Mouse (Mus musculus) urinary bladder, postnatal 4 days (tissue): ENCODE data around the gene Men1.

ENCODE experiments used
- DNase-seq, 2 experiments: peaks; one replicate each; pipeline ENCODE4 v3.0.0; 2021 to 2022; ENCODE audit warnings: low spot score in 2 of 2

The Men1 gene

DNA sequence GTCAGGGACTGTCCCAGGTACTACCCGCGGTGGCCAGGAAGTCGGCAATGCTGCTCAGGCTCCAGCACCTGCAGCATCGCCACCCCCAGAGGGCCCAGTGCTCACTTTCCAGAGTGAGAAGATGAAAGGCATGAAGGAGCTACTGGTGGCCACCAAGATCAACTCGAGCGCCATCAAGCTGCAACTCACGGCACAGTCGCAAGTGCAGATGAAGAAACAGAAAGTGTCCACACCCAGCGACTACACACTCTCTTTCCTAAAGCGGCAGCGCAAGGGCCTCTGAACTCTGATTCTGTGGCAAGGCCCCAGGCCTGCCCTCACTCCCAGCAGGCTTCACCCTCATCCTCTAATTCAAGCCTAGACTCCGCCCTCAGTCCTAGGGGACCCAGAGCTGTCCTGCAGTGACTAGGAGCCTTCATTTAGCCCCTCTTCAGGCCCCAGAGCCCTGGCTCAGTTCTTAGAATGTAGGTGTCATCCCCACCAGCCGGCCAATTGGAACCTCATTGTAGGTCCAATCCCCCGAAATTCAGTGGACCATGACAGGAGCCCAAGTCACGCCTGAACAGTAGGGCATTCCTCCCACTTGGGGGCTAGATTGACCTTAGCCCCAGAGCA, 5.2 kb downstream of the Men1 start:
- no peak for DNase-seq

DNA sequence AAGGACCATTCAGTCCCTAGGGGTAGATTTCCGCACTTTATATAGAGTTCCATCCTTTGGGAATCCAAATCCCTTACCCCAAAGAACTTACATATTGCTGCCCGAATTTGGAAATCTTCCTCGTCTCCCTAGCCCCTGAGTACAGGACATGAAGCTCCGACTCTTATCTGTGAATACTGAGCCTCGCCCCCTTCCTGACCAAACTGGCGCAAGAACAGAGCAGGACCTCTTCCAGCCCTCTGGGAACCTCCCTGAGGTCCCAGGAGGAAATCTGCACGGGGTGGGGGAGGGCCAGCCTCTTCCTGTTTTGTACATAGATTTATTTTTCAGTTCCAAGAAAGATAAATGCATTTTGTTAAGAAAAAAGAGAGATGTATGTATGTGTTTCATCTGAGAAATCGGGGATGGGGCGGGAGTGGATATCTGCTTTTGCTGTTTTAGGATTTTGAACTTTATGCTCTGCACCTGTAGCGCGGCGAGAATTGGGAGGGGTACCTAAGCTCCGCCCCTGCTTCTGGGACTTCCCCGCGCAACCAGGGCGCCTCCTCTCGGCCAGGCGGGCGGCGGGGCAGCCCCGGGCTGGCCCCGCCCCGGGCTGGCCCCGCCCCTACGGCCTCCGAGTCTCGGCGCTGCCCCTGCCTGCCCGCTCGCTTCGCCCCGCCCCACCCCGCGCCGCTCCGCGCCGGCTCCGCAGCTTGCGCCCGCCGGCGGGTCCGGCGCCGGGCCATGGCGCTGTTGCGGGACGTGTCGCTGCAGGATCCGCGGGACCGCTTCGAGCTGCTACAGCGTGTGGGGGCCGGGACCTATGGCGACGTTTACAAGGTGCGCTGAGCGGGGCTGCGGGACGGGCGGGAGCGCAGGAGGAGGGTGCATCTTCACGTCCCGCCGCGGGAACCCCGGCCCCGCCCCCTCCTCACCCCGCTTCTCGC, 6.0 kb downstream of the Men1 start, which contains the start of gene Map4k2:
Gene Map4k2 (plus strand): TSS at position 612 of the 929 bp plus-strand sequence.
- peak; percentile 81 to 86 for DNase-seq

DNA sequence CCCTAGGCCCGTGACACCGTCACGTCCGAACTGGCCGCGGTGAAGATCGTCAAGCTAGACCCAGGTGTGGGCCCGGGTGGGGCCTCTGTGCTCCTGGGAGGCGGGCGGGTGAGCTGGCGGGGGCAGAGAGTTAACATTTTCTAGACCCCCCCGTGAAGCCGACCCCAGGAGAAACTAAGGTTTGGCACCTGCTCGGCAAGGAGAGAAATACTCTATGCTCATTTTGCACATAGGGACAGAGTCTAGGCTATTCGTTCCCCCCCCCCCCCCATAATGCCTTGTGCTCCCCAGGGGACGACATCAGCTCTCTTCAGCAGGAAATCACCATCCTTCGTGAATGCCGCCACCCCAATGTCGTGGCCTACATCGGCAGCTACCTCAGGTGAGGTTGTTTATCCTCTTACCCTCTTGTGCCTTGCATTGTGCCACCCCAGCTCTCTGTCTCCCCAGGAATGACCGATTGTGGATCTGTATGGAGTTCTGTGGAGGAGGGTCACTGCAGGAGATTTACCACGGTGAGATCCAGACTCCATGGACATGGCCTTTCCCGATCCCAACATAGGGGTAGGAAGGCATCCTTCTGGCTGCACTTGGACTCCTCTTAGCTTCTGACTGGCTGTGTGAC, 6.8 kb downstream of the Men1 start:
- no peak for DNase-seq

DNA sequence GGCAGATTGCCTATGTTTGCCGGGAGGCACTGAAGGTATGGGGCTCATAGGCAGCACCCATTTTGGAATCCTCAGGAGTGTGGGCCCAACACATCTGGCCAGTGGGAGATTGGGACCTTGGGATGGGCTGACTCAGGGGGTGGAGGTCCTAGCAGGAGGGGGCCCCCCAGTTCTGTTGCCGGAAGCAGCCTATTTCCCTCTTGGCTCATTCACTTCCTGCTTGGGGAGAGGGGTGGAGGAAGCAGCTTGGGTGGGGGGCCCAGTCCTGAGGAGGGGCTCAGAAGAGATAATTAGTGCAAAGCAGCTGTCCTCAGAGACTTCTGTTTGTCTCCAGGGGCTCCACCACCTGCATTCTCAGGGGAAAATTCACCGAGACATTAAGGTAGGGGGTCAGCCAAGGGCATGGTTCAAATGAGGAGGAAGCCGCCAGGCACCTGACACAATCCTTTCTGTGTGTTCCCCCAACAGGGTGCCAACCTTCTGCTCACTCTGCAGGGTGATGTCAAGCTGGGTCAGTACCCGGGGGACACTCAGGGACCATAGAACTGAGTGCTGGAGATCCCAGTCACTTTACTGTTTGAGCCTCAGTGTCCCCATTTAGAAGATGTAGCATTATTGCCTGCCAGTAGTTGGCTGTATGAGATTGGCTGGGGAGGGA, 7.6 kb downstream of the Men1 start:
- DNase-seq, result no peak

DNA sequence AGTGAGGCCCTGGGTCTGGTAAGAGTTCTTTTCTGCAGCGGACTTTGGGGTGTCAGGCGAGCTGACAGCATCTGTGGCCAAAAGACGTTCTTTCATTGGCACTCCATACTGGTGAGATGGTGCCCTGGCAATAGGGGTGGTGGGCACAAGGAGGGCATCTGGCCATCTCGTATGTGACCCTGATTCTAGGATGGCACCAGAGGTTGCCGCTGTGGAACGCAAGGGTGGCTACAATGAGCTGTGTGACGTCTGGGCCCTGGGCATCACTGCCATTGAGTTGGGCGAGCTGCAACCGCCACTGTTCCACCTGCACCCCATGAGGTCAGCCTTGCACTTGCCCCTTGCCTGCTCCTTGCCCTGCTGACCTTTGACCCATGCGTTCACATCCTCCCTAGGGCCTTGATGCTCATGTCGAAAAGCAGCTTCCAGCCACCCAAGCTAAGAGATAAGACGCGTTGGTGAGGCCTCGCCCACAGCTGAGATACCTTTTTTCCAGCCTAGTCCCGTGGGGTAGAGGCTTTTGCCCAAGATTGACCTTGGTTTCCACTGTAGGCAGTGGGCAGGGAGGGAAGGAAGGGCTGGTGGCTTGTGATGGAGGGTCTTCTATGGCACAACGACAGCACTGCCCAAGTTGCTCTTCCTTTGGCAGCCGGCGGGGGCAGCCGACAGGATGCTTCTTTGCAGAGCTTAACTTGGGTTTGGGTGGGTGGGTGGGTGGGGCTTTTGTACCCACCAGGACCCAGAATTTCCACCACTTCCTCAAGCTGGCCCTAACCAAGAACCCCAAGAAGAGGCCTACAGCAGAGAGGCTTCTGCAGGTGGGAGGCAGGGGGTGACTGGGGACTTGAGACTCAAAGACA, 8.5 kb downstream of the Men1 start:
- DNase-seq, result no peak

DNA sequence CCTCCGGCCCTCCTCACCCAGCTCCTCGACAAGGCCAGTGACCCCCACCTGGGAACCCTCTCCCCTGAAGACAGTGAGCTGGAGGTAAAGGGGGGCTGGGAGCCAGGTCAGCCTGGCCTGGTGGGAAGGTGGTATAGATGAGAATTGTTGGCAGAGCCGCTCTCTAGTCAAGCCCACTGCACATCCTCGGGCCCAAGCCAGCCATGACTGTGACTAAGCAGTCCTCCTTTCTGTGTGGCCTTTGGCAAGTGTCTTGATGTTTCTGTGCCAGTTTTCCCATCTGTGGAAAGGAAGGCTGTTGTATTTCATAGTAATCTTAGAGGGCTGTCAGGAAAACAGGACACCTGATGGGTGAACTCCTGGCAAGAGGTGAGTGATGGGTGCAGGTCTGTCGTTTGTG, 9.2 kb downstream of the Men1 start:
- DNase-seq, result no peak

DNA sequence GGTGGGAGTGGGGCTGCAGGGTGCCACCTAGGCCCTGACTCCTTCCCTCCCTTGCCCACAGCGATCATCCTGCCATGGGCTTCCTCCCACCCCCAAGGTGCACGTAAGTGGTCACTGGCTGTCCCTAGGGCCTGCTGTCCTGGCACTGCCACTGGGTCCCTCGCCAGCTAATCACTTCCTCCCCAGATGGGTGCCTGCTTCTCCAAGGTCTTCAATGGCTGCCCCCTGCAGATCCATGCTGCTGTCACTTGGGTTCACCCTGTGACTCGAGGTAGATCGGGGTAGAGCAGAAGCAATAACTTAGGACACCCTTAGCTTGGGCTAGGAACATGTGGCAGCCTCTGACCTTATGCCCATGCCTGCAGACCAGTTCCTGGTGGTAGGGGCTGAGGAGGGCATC, 11.2 kb downstream of the Men1 start:
- DNase-seq, result no peak

DNA sequence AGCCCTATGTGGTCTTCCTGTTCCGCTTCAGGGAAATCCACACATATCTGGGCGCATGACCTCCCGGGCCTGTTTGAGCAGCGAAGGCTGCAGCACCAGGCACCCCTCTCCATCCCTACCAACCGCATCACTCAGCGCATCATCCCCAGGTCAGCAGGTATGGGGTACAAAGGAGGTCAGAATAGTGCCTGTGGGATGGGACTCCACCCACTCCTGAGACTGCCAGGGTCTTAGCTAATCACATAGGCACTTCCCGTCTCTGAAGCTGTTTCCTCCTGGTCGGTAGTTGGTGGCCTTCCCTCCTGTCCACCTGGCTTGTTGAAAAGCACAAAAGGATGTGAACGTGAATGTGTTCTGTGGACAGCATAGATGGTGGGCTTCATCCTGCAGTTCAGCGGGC, 11.9 kb downstream of the Men1 start:
- DNase-seq, result no peak

DNA sequence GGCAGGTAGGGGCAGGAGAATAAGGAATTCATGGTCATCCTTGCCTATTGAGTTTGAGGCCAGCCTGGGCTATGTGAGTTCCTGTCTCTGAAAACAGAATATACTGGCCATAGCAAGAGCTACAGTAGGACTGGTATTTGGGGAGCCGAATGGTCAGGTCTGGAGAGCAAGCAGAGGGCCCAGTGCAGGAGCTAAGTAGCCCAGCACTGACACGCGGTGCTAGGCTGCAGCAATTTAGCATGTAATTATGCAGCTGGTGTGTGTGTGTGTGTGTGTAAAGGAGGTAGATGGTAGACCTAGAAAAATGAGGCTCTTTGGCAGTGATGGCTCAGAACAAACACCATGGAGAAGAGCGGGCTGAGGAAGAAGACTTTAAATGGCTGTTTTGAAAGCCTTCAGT, 12.8 kb downstream of the Men1 start:
- no peak for DNase-seq

DNA sequence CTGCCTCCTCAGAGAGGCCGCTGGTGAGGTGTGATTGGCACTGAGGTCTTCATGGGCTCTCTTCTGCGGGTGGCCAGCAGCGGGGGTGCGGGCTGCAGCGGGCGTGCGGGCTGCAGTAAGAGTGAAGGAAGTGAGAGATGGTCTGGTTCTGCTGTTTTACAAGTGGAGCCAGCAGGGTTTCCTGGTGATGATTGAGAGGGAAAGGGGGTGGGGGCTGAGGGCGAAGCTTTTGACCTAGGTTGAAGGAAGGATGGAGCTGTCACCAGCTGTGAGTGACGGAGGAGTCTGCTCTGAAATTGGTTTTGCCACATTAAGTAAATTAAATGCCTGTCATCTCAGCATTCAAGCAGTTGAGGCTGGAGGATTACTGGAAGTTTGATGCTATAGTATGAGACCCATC, 13.9 kb downstream of the Men1 start:
- no peak for DNase-seq

DNA sequence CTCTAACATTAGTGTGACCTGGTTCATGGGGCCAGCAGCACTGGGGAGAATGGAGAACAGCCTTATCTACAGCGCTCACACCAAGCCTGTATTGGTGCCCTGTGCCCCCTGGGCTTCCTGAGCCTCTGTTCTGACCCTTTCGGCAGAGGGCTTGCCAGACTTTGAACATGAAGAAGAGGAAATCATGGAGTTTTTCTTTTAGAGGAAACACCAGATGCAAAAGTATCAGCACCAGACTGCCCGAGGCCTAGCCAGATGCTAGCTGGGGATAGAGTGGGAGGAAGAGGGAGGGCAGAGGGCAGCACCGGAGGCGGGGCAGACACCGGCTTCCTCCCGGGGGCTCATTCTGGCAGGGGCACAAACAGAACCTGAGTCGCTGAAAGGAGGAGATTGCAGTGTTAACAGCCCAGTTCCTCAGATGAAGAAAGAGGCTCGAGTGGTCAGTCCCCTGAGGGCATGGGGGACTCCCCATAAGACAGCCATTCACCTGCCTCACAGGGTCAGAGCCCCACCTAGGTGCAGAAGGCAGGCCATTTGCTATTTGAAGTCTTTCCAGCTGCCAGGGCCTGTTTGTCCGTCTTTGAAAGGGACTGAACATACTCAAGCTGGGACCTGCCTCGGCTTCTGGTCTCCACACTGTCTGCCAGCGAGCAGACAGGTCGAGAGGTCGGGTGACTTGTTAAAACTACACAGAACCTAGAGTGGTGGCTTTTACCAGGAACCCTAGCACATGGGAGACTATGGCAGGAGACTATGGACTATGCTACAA, 14.6 kb downstream of the Men1 start:
- no peak for DNase-seq

DNA sequence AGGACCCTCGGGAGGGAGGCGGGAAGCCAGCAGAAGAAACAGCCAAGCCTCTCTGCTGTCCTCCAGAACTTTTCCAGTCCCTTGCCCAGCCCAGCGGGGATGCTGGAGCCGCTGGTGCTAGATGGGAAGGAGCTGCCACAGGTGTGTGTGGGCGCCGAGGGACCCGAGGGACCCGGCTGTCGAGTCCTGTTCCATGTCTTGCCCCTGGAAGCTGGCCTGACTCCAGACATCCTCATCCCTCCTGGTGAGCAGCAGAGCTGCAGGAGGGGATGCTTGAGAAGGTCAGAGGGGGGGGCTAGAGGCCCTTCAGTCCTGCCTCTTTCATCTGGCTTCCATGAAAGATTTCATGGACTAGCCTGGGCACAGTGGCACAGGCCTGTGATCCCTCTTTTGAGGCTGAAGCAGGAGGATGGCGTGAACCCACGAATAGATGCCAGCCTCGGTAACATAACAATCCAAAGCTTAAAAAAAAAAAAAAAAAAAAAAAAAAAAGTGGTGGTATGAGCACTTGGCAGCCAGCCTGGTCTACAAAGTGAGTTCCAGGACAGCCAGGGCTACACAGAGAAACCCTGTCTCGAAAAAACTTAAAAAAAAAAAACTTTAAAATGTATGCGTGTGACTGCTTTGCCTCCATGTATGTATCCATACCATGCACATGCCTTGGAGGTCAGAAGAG, 16.8 kb downstream of the Men1 start:
- DNase-seq, result no peak

DNA sequence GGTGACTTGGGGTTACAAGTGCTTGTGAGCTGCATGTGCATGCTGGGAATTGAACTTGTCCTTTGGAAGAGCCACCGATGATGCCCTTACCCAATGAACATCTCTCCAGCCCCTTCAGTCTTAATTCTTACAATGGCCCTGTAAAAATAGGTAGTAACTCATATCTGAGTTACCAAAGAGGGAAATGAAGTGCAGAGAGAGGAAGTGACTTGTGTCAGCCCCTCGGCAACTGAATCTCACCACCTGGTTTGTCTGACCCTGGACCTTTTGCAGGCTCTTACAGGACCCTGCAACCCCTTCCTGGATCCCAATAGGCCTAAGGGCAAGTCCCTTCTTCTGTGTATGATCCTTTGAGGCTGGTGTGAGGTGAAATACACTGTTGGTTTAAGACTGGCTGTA, 17.3 kb downstream of the Men1 start:
- no peak for DNase-seq

DNA sequence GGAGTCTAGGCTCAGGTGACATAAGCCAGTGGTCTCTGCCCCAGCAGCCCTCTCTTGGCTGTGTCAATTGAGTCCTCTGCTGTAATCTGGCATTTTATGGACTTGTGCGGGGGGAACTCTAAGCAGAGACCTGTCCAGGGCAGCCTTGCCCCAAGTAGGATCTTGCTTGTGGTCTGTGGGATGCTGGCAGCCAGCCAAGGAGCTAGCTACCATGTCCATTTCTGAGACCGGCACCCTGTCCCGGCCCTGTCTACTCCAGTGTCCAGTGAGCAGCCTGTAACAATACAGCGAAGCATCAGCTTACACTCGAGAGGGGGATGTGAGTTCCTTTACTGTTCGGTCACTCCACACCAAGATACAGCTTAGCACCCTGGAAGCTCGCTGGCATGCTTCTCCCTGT, 19.3 kb downstream of the Men1 start:
- DNase-seq, result peak in 1 of 2 experiments; percentile 20

DNA sequence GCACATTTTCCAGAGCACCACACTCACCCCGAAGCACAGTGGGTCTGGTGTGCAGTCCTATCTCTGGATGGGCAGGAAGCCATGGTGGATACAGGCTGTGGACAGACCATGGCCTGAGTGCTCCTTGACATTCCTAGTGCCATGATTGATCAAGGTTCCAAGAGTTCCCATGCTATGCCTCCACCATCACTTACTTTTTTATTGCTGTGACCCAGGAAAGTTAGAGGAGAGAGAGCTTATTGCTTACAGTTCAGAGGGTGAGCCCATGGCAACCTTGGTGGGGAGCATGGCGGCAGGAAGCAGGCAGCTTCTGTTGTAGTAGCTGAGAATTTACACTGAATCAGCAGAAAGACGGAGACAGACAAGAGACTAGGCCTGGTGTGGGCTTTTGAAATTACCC, 26.5 kb downstream of the Men1 start:
- DNase-seq, result no peak

DNA sequence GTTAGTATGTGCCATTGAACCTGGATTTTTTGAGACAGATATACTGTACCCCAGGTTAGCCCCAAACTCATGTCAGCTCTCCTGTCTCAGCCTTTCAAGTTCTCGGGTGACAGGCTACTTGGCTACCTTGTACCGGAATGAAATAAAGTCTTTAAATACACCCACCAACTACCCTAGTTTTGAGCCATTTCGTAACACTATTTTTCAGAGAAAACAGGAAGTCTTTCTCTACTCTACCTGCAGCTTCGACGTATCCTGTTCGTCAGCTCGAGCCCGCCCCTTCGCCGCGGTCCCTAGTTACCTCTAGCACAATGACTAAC, 28.3 kb downstream of the Men1 start:
- DNase-seq, result no peak

DNA sequence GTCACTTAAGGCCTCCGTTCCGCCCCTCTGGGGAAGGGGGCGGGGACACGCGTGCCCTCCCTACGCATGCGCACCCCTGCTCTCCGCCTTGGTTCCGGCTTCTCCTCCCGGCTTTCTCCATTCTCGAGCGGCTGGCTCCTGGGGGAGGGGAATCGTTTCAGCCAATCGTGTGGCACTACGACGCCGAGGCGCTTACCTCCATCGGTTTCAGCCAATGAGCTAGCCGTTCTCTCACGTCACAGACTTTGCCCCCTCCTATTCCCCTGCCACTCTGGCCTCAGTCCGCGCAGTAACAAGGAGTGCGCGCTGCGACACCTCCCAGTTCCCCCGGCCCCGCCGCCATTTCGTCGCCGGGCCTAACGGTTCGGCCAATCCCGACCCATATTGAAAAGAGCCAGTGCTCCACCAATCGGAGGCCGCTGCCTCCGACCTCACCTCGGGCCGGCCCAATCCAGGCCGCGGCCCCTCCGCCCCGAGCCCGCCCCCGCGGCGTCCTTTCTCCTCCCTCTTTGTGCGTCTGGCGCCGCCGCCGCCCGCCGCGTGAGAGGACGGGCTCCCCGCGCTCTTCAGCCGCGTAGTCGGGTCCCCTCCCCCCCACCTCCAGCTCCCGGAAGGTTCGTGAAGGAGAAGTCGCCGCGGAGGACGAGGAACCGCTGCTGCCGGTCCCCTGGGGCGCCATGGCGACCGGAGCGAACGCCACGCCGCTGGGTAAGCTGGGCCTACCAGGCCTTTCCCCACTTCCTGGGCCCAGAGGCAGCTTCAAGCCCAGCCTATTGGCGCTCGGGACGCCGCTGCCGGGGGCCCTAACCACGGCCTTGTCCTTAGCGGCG, 28.8 kb downstream of the Men1 start, which contains the start of gene Sf1:
Gene Sf1 (plus strand): TSS at position 280 of the 830 bp plus-strand sequence.
- DNase-seq, result peak; percentile 99 to 100

DNA sequence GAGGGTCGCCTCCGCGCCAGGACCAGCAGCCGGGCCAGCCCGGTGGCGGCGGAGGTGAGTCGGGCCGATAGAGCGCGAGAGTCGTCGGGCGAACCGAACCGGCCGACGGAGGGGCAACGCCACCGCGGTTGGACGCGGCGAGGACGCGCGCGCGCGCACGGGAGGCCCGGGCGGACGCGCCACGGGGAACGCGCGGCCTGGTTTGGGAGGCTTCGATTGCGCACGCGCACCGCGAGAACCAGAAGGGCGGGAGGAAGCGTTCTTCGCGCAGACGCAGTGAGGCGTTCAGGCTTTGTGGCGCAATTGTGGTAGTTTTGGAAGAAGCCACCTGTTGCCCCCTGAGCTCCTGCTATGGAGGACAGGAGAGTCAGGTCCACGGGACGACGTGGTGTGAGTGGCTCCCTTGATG, 29.5 kb downstream of the Men1 start:
- peak; percentile 89 to 94 for DNase-seq

DNA sequence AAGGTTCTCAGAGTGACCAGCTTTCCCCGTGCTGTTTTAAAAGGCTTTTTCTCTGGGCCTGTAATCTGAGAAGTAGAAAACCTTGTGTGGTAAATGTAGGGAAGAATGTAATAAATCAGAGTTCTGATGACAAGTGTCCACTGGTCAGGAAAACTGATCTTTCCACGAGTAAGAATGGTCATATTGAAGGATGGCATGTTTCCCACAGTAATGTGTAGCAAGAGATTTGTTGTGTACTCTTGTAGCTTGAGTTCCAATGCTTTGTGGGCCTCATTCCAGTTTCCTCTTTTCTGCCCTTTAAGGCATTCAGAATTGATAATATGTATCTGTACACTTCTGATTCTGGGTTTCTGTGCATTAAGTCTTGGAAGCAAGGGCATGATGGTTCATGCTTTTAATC, 30.1 kb downstream of the Men1 start:
- no peak for DNase-seq
